Mouse (Mus musculus) neural tube, embryonic 14.5 days (tissue): Measurements from ENCODE around the gene Scaf8. TPM values are rescaled to one million over a fixed set of nuclear protein-coding genes. Genes with fewer than 3 reads are reported as not detected.
"Not testable (repeated sequence)": the region's sequence is repeated elsewhere in the genome, so short reads cannot be mapped to it uniquely, and the experiment has no call there.

Experiments
- ATAC-seq: fragments of 200-750 bp; cut with Nextera tagmentation; 2 replicates; pipeline ENCODE4 v1.8.0; 2017; ENCODE audit warnings: low read depth, mild to moderate bottlenecking, moderate TSS enrichment, moderate library complexity
- H3K27ac ChIP-seq: fragments of 300-500 bp; sonication (generic); 2 replicates; pipeline ENCODE4 v1.5.1; 2014; ENCODE audit warnings: low read depth, mild to moderate bottlenecking, control low read depth, low read length, moderate library complexity, mixed read lengths
- H3K27me3 ChIP-seq: fragments of 300-500 bp; sonication (generic); 2 replicates; pipeline ENCODE4 v1.6.1; 2014; ENCODE audit warnings: low read length; ENCODE audit not compliant: control insufficient read depth, insufficient read depth
- H3K36me3 ChIP-seq: fragments of 300-500 bp; sonication (generic); 2 replicates; pipeline ENCODE4 v1.6.1; 2014; ENCODE audit warnings: low read length, mixed read lengths; ENCODE audit not compliant: control insufficient read depth, insufficient read depth
- H3K4me1 ChIP-seq: fragments of 300-500 bp; sonication (generic); 2 replicates; pipeline ENCODE4 v1.6.1; 2014; ENCODE audit warnings: low read length; ENCODE audit not compliant: control insufficient read depth, insufficient read depth
- H3K4me2 ChIP-seq: fragments of 300-500 bp; sonication (generic); 2 replicates; pipeline ENCODE4 v1.6.1; 2014; ENCODE audit warnings: mild to moderate bottlenecking, low read depth, low read length, control low read depth
- H3K4me3 ChIP-seq: fragments of 300-500 bp; sonication (generic); 2 replicates; pipeline ENCODE4 v1.5.1; 2014; ENCODE audit warnings: low read depth, low read length, control low read depth, mixed read lengths
- H3K9ac ChIP-seq: fragments of 300-500 bp; sonication (generic); replicated peaks from 2 replicates; pipeline ENCODE4 v1.6.1; 2014; ENCODE audit warnings: low read depth, mild to moderate bottlenecking, control low read depth, low read length, mixed read lengths
- H3K9me3 ChIP-seq: fragments of 300-500 bp; sonication (generic); 2 replicates; pipeline ENCODE4 v1.6.1; 2016; ENCODE audit warnings: low read length; ENCODE audit not compliant: control insufficient read depth
- WGBS: fragments of 180-500 bp; shearing (Covaris S2); extraction: QIAGEN DNeasy Blood & Tissue Kit; methylation state at CpG from one replicate; pipeline ENCODE4 v1.1.7; 2014; 5-methylcytosine and 5-hydroxymethylcytosine counted together
- polyA plus RNA-seq: library from polyadenylated mRNA; unstranded; fragments of >200 nt; fragmentation: Nextera tagmentation; extraction: Ambion mirVana; gene quantifications from 2 replicates; pipeline ENCODE4 v1.2.1, GENCODE M21; 2014

Gene Scaf8
- polyA plus RNA-seq, 1 experiment from 2014 or later: 19.8 TPM

- no peaks in the 10 kb centered on the region for H3K9me3 ChIP-seq
- no peaks in the 10 kb centered on the region for H3K4me1 ChIP-seq
- peak overlapping the region; percentile 51; the same call in 1 of the 2 replicates for H3K4me2 ChIP-seq
- no peaks in the 10 kb centered on the region for H3K27me3 ChIP-seq
- 4% methylated on average over 36 of the region's 40 CpGs for WGBS
- peak overlapping the region; percentile 90 for H3K27ac ChIP-seq
- H3K4me3 ChIP-seq: peak overlapping the region; percentile 41
- no peaks in the 10 kb centered on the region for H3K36me3 ChIP-seq
- peak; percentile 82 for ATAC-seq
- peak overlapping the region; percentile 46; the same call in 1 of the 2 replicates for H3K9ac ChIP-seq
These were observed 30.8 kb upstream of the Scaf8 start for GRCm38 (mm10) chr17:3083886-3084550.

- ATAC-seq: peak; percentile 47
- H3K27me3 ChIP-seq: no peaks in the 10 kb centered on the region
- WGBS: under 1% methylated on average over 26 of the region's 31 CpGs
These were observed 30.2 kb upstream of the Scaf8 start for GRCm38 (mm10) chr17:3084551-3084930.

GRCm38 (mm10) chr17:3085152-3085551, 29.6 kb upstream of the Scaf8 start:
- peak overlapping the region; percentile 41 for H3K4me3 ChIP-seq
- no peaks in the 10 kb centered on the region for H3K4me1 ChIP-seq
- WGBS: 70% methylated on average over 3 of the region's 3 CpGs
- H3K9me3 ChIP-seq: no peaks in the 10 kb centered on the region
- H3K36me3 ChIP-seq: no peaks in the 10 kb centered on the region
- no peak overlapping the region; the same call in 1 of the 2 replicates for H3K27ac ChIP-seq
- H3K9ac ChIP-seq: no peak overlapping the region
- peak overlapping the region; percentile 51 for H3K4me2 ChIP-seq
- no peaks in the 10 kb centered on the region for H3K27me3 ChIP-seq
- ATAC-seq: no peak

More at GRCm38 (mm10) chr17:3084551-3084930, 30.2 kb upstream of the Scaf8 start:
- peak overlapping the region; percentile 51 for H3K4me2 ChIP-seq
- H3K9ac ChIP-seq: peak overlapping the region; percentile 46
- no peaks in the 10 kb centered on the region for H3K36me3 ChIP-seq
- no peaks in the 10 kb centered on the region for H3K9me3 ChIP-seq
- peak overlapping the region; percentile 90 for H3K27ac ChIP-seq
- H3K4me1 ChIP-seq: no peaks in the 10 kb centered on the region
- H3K4me3 ChIP-seq: peak overlapping the region; percentile 41

- Histone ChIP-seq H3K4me3 (no peak overlapping the region), H3K36me3 (no peaks in the 10 kb centered on the region), H3K27ac (no peak overlapping the region), H3K4me2 (no peak overlapping the region), H3K4me1 (no peaks in the 10 kb centered on the region), H3K9me3 (no peaks in the 10 kb centered on the region), H3K9ac (no peak overlapping the region), H3K27me3 (no peaks in the 10 kb centered on the region)
- ATAC-seq: no peak
- WGBS: 56% methylated on average over 4 of the region's 4 CpGs
These were observed 22.1 kb upstream of the Scaf8 start for GRCm38 (mm10) chr17:3092682-3093081.

- not testable (repeated sequence) for ATAC-seq, H3K27me3 ChIP-seq, H3K4me3 ChIP-seq, H3K27ac ChIP-seq, H3K4me1 ChIP-seq, H3K9me3 ChIP-seq, H3K9ac ChIP-seq, H3K36me3 ChIP-seq, H3K4me2 ChIP-seq
- WGBS: 84% methylated on average over 1 of the region's 1 CpGs
These were observed 15.5 kb upstream of the Scaf8 start for GRCm38 (mm10) chr17:3099273-3099672.

- H3K4me2 ChIP-seq: peak overlapping the region; percentile 29; the same call in 1 of the 2 replicates
- H3K9me3 ChIP-seq: no peaks in the 10 kb centered on the region
- H3K27me3 ChIP-seq: no peaks in the 10 kb centered on the region
- H3K27ac ChIP-seq: no peak overlapping the region
- no peak overlapping the region for H3K9ac ChIP-seq
- H3K36me3 ChIP-seq: no peaks in the 10 kb centered on the region
- ATAC-seq: peak; percentile 61; the same call in 1 of the 2 replicates
- H3K4me3 ChIP-seq: no peak overlapping the region; the same call in 1 of the 2 replicates
- WGBS: 4% methylated on average over 14 of the region's 14 CpGs
- no peaks in the 10 kb centered on the region for H3K4me1 ChIP-seq
These were observed 12.2 kb upstream of the Scaf8 start for GRCm38 (mm10) chr17:3102336-3103165.

GRCm38 (mm10) chr17:3104154-3104931, 10.4 kb upstream of the Scaf8 start:
- 93% methylated on average over 6 of the region's 6 CpGs for WGBS
- no peak overlapping the region for H3K27ac ChIP-seq
- ATAC-seq: no peak
- H3K9ac ChIP-seq: no peak overlapping the region
- H3K4me3 ChIP-seq: no peak overlapping the region
- no peaks in the 10 kb centered on the region for H3K36me3 ChIP-seq
- H3K4me2 ChIP-seq: no peak overlapping the region
- no peaks in the 10 kb centered on the region for H3K9me3 ChIP-seq
- no peaks in the 10 kb centered on the region for H3K4me1 ChIP-seq
- no peaks in the 10 kb centered on the region for H3K27me3 ChIP-seq

GRCm38 (mm10) chr17:3105022-3105421, 9.8 kb upstream of the Scaf8 start:
- ATAC-seq: no peak
- WGBS: 92% methylated on average over 1 of the region's 1 CpGs
- Histone ChIP-seq H3K4me2 (no peak overlapping the region), H3K36me3 (no peaks in the 10 kb centered on the region), H3K9me3 (no peaks in the 10 kb centered on the region), H3K27ac (no peak overlapping the region), H3K9ac (no peak overlapping the region), H3K4me3 (no peak overlapping the region), H3K4me1 (no peaks in the 10 kb centered on the region), H3K27me3 (no peaks in the 10 kb centered on the region)
